Mouse (Mus musculus) stomach, embryonic 16.5 days (tissue): ENCODE measurements at regions not wholly inside any gene's neighbourhood (a gene's known extent, or its start where the extent isn't known, plus 50 kb on each side); places are given as distances from the start of the nearest gene placed in this dataset.

Experiments used
- ATAC-seq: fragments of 200-750 bp; cut with Nextera tagmentation; 2 replicates; pipeline ENCODE4 v1.8.0; 2017; ENCODE audit warnings: moderate number of reproducible peaks, moderate TSS enrichment; ENCODE audit not compliant: insufficient read depth, low FRiP score
- H3K27ac ChIP-seq: fragments of 300-500 bp; sonication (generic); 2 replicates; pipeline ENCODE4 v1.5.1; 2014; ENCODE audit warnings: low read length
- H3K27me3 ChIP-seq: fragments of 300-500 bp; sonication (generic); 2 replicates; pipeline ENCODE4 v1.6.1; 2014; ENCODE audit warnings: low read length, control low read depth, mixed read lengths; ENCODE audit not compliant: control insufficient read depth, insufficient read depth
- H3K36me3 ChIP-seq: fragments of 300-500 bp; sonication (generic); 2 replicates; pipeline ENCODE4 v1.6.1; 2014; ENCODE audit warnings: low read length; ENCODE audit not compliant: control insufficient read depth, insufficient read depth
- H3K4me1 ChIP-seq: fragments of 300-500 bp; sonication (generic); 2 replicates; pipeline ENCODE4 v1.6.1; 2014; ENCODE audit warnings: low read length, control low read depth, mixed read lengths; ENCODE audit not compliant: control insufficient read depth, insufficient read depth
- H3K4me2 ChIP-seq: fragments of 300-500 bp; sonication (generic); 2 replicates; pipeline ENCODE4 v1.6.1; 2014; ENCODE audit warnings: low read depth, low read length, mixed read lengths
- H3K4me3 ChIP-seq: fragments of 300-500 bp; sonication (generic); replicated peaks from 2 replicates; pipeline ENCODE4 v1.5.1; 2014; ENCODE audit warnings: mild to moderate bottlenecking, low read length
- H3K9ac ChIP-seq: fragments of 300-500 bp; sonication (generic); 2 replicates; pipeline ENCODE4 v1.6.1; 2014; ENCODE audit warnings: low read length
- H3K9me3 ChIP-seq: fragments of 300-500 bp; sonication (generic); replicated peaks from 2 replicates; pipeline ENCODE4 v1.6.1; 2016; ENCODE audit warnings: low read length, control low read depth; ENCODE audit not compliant: control insufficient read depth
- WGBS: fragments of 180-500 bp; shearing (Covaris S2); extraction: QIAGEN DNeasy Blood & Tissue Kit; methylation state at CpG from one replicate; pipeline ENCODE4 v1.1.7; 2014; 5-methylcytosine and 5-hydroxymethylcytosine counted together

- Histone ChIP-seq H3K9ac (no peak overlapping the region), H3K9me3 (no peaks in the 10 kb centered on the region), H3K36me3 (no peaks in the 10 kb centered on the region), H3K27me3 (no peaks in the 10 kb centered on the region), H3K4me1 (no peaks in the 10 kb centered on the region), H3K4me2 (no peak overlapping the region), H3K27ac (no peak overlapping the region), H3K4me3 (no peak overlapping the region)
- 86% methylated on average over 6 of the region's 6 CpGs for whole genome bisulfite sequencing
- ATAC-seq, result no peak
Measured at GRCm38 (mm10) chr17:27364899-27365298, 156.3 kb downstream of the Grm4 start.

GRCm38 (mm10) chr17:27364338-27364737 is 156.9 kb downstream of the Grm4 start:
- Histone ChIP-seq H3K27ac (no peak overlapping the region), H3K4me1 (no peaks in the 10 kb centered on the region), H3K9me3 (no peaks in the 10 kb centered on the region), H3K27me3 (no peaks in the 10 kb centered on the region), H3K4me3 (no peak overlapping the region), H3K36me3 (no peaks in the 10 kb centered on the region), H3K9ac (no peak overlapping the region), H3K4me2 (no peak overlapping the region)
- no peak for ATAC-seq
- 80% methylated on average over 7 of the region's 7 CpGs for WGBS

- WGBS, result 77% methylated on average over 6 of the region's 6 CpGs
- Histone ChIP-seq H3K27ac (no peak overlapping the region), H3K9me3 (no peaks in the 10 kb centered on the region), H3K27me3 (no peaks in the 10 kb centered on the region), H3K4me3 (no peak overlapping the region), H3K4me1 (no peaks in the 10 kb centered on the region), H3K4me2 (no peak overlapping the region), H3K36me3 (no peaks in the 10 kb centered on the region), H3K9ac (no peak overlapping the region)
- no peak for ATAC-seq
Measured at GRCm38 (mm10) chr17:27363911-27364310, 157.3 kb downstream of the Grm4 start.

GRCm38 (mm10) chr17:27362221-27362620 is 158.0 kb upstream of the Lemd2 start:
- 84% methylated on average over 8 of the region's 8 CpGs for WGBS
- no peaks in the 10 kb centered on the region for H3K36me3 ChIP-seq
- no peak overlapping the region for H3K4me3 ChIP-seq
- H3K9me3 ChIP-seq, result no peaks in the 10 kb centered on the region
- no peaks in the 10 kb centered on the region for H3K4me1 ChIP-seq
- no peak for ATAC-seq
- no peak overlapping the region for H3K4me2 ChIP-seq
- H3K27ac ChIP-seq, result no peak overlapping the region
- no peaks in the 10 kb centered on the region for H3K27me3 ChIP-seq
- H3K9ac ChIP-seq, result no peak overlapping the region

- no peak overlapping the region for H3K4me2 ChIP-seq
- H3K4me1 ChIP-seq, result no peaks in the 10 kb centered on the region
- H3K9ac ChIP-seq, result no peak overlapping the region
- H3K27ac ChIP-seq, result no peak overlapping the region
- H3K9me3 ChIP-seq, result no peaks in the 10 kb centered on the region
- H3K27me3 ChIP-seq, result no peaks in the 10 kb centered on the region
- H3K36me3 ChIP-seq, result no peaks in the 10 kb centered on the region
- H3K4me3 ChIP-seq, result no peak overlapping the region
- no peak for ATAC-seq
- WGBS, result 78% methylated on average over 2 of the region's 2 CpGs
Measured at GRCm38 (mm10) chr17:27361362-27361761, 157.1 kb upstream of the Lemd2 start.

- Histone ChIP-seq H3K4me3 (no peak overlapping the region), H3K9ac (no peak overlapping the region), H3K36me3 (no peaks in the 10 kb centered on the region), H3K27ac (no peak overlapping the region), H3K4me1 (no peaks in the 10 kb centered on the region), H3K9me3 (no peaks in the 10 kb centered on the region), H3K4me2 (no peak overlapping the region), H3K27me3 (no peaks in the 10 kb centered on the region)
- WGBS, result 77% methylated on average over 3 of the region's 3 CpGs
- ATAC-seq, result no peak
Measured at GRCm38 (mm10) chr17:27356862-27357261, 152.6 kb upstream of the Lemd2 start.

GRCm38 (mm10) chr17:27355717-27356116 is 151.4 kb upstream of the Lemd2 start:
- 97% methylated on average over 9 of the region's 9 CpGs for WGBS

GRCm38 (mm10) chr17:27355056-27355455 is 150.8 kb upstream of the Lemd2 start:
- no peak overlapping the region for H3K27ac ChIP-seq
- 92% methylated on average over 4 of the region's 4 CpGs for WGBS
- no peak overlapping the region for H3K4me3 ChIP-seq
- H3K36me3 ChIP-seq, result no peaks in the 10 kb centered on the region
- no peak for ATAC-seq
- H3K9ac ChIP-seq, result no peak overlapping the region
- H3K27me3 ChIP-seq, result no peaks in the 10 kb centered on the region
- H3K4me1 ChIP-seq, result no peaks in the 10 kb centered on the region
- no peaks in the 10 kb centered on the region for H3K9me3 ChIP-seq
- no peak overlapping the region for H3K4me2 ChIP-seq

More at GRCm38 (mm10) chr17:27355717-27356116, 151.4 kb upstream of the Lemd2 start:
- Histone ChIP-seq H3K4me3 (no peak overlapping the region), H3K27me3 (no peaks in the 10 kb centered on the region), H3K36me3 (no peaks in the 10 kb centered on the region), H3K4me1 (no peaks in the 10 kb centered on the region), H3K4me2 (no peak overlapping the region), H3K9me3 (no peaks in the 10 kb centered on the region), H3K27ac (no peak overlapping the region), H3K9ac (no peak overlapping the region)
- ATAC-seq, result no peak

GRCm38 (mm10) chr17:27349911-27350310 is 145.6 kb upstream of the Lemd2 start:
- no peak overlapping the region for H3K4me3 ChIP-seq
- no peaks in the 10 kb centered on the region for H3K36me3 ChIP-seq
- no peak for ATAC-seq
- no peak overlapping the region for H3K4me2 ChIP-seq
- no peak overlapping the region for H3K9ac ChIP-seq
- no peaks in the 10 kb centered on the region for H3K9me3 ChIP-seq
- 0 out of 2 replicates have a peak, but pooled peaks cover 2% of the 10 kb centered on the region for H3K4me1 ChIP-seq
- peak overlapping the region; percentile 52; the same call in 1 of the 2 replicates for H3K27ac ChIP-seq
- H3K27me3 ChIP-seq, result no peaks in the 10 kb centered on the region
- WGBS, result 79% methylated on average over 9 of the region's 9 CpGs

- H3K9ac ChIP-seq, result no peak overlapping the region
- 83% methylated on average over 4 of the region's 4 CpGs for WGBS
- ATAC-seq, result no peak
- no peaks in the 10 kb centered on the region for H3K36me3 ChIP-seq
- H3K4me1 ChIP-seq, result 0 out of 2 replicates have a peak, but pooled peaks cover 2% of the 10 kb centered on the region
- H3K27ac ChIP-seq, result peak overlapping the region; percentile 60; the same call in 1 of the 2 replicates
- H3K9me3 ChIP-seq, result no peaks in the 10 kb centered on the region
- no peak overlapping the region for H3K4me3 ChIP-seq
- H3K4me2 ChIP-seq, result no peak overlapping the region
- no peaks in the 10 kb centered on the region for H3K27me3 ChIP-seq
Measured at GRCm38 (mm10) chr17:27349432-27349831, 145.2 kb upstream of the Lemd2 start.
